Mouse (Mus musculus) brown adipose tissue, adult 24 weeks (tissue): ENCODE measurements at regions not wholly inside any gene's neighbourhood (a gene's known extent, or its start where the extent isn't known, plus 50 kb on each side); places are given as distances from the start of the nearest gene placed in this dataset.

Experiments
- H3K27ac ChIP-seq: fragments of 200-500 bp; replicated peaks from 2 replicates; pipeline ENCODE4 v1.5.1; 2012; ENCODE audit warnings: low read depth, mild to moderate bottlenecking, low read length
- H3K4me1 ChIP-seq: fragments of 200-500 bp; 2 replicates; pipeline ENCODE4 v1.6.1; 2012; ENCODE audit warnings: low read length, mixed read lengths; ENCODE audit not compliant: control insufficient read depth, insufficient read depth, insufficient read length
- H3K4me3 ChIP-seq: fragments of 200-500 bp; 2 replicates; pipeline ENCODE4 v1.5.1; 2012; ENCODE audit warnings: low read depth, mild to moderate bottlenecking, low read length, moderate library complexity; ENCODE audit not compliant: insufficient read depth

DNA sequence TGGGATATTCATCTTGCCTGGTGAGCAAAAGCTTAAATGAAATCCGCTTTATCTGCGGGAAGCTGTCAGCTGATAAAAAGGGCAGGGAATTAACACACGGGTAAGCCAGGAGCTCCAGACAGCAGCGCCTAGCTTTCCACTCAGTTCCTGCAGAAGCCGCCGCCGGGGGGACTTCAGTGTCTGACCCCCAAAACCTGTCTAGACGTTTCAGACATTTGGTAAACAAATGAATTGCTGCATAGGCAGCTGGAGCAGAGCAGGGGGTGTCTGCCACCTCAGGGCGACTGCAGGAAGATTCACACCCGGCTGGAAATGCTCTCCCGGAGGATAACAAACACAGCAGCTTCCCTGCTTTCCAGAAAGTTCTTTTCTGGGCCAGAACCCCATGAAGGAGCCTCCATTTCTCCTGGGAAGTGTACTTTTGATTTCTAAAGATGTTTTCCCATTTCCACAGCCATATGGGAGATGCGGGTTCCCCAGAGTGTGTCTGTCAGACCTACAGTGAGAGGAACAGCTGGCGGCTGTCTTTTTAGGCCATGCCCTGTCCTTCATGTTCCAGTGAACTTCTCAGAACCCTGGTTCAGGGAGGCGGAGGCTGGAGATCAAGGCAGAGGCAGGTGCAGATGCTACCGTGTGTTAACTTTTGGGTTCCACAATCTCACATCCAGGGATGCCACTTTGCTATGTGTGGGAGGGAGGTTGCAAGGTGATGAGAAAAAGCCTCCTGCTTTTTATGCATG lies 58.7 kb upstream of the Pmepa1 start:
- no peak overlapping the region for H3K4me3 ChIP-seq
- H3K4me1 ChIP-seq, result peaks cover 12% of the 10 kb centered on the region
- peak overlapping the region; percentile 30; the same call in 1 of the 2 replicates for H3K27ac ChIP-seq

DNA sequence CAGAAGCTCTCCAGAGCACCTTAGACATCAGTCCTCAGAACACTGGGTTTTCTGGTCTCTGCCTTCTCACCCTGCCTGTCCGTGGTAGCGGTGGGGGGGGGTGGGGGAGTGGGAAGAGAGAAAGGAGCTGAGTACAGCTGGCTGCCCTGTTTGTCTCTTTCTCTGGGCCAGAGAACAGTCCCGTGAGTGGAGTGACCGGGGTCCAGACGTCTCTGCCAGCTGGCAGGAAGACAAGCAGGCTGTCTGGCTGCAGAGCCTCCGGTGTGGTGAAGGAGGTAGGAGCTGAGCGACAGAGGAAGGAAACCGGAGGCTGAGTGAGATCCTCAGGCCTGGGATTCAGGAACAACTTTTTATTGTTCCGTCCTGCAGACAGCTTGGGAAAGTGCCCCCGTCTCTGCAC lies 59.5 kb upstream of the Pmepa1 start:
- peaks cover 12% of the 10 kb centered on the region for H3K4me1 ChIP-seq
- H3K27ac ChIP-seq, result peak overlapping the region; percentile 30

DNA sequence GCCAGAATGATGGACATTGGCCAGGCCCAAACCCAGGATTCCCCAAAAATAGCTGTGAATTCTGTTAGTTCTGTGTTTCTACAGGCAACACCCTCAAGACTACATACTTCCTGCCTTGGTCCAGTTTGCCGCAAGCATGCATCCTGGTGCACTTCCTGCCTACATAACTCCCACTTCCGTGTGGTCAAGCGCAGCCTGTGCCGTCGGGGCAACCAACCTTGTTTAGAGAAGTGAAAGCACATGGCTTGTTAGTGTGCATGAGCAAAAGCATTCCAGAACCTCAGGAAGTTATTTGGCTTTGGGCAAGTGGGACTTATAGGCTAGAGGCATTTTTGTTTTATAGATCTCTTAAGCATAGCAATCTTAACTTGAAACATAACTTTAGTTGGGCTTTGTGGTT lies 61.3 kb upstream of the Pmepa1 start:
- Histone ChIP-seq H3K4me1 (peaks cover 12% of the 10 kb centered on the region), H3K27ac (no peak overlapping the region), H3K4me3 (no peak overlapping the region)

More for the DNA sequence above, 59.5 kb upstream of the Pmepa1 start:
- no peak overlapping the region for H3K4me3 ChIP-seq

DNA sequence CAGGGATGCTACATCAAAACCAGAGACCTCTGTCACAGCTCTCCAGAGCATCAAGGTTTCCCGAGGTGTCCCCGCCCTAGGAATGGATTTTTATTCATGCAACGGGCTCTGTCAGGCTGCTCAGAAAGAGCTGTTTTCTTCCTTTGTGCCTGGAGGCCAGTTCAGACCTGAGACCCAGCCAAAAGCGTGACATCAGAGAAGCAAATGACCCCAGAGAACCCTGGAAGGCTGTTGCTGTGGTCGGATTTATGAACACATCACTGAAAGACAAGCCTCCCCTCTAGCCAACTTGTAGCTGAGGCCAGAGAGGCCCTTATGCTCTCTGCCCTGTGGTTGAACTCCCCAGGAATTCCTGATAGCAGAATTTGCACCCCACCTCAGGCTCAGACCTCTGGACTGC lies 62.3 kb upstream of the Pmepa1 start:
- Histone ChIP-seq H3K4me3 (no peak overlapping the region), H3K27ac (peak overlapping the region; percentile 51), H3K4me1 (peaks cover 15% of the 10 kb centered on the region)

DNA sequence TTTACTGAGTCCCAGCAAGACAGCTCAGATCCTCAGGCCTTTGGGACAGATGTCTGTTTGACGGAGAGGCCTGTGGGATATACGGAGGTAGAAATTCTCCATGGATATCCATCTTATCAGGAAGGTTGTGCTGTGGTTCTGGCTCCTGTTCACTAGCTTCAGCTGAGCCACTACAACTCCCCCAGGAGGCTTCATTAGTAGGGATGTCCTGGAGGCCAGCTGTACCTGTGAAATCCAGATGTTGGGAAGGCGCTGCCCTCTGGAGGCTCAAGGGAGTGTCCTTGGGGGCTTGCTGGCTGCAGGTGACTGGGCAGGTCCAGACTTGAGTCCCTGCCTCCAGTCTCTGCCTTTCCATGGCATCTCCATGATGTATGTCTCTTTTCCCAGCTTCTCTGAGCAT lies 62.9 kb upstream of the Pmepa1 start:
- Histone ChIP-seq H3K4me1 (peaks cover 15% of the 10 kb centered on the region), H3K4me3 (no peak overlapping the region), H3K27ac (peak overlapping the region; percentile 27; the same call in 1 of the 2 replicates)

DNA sequence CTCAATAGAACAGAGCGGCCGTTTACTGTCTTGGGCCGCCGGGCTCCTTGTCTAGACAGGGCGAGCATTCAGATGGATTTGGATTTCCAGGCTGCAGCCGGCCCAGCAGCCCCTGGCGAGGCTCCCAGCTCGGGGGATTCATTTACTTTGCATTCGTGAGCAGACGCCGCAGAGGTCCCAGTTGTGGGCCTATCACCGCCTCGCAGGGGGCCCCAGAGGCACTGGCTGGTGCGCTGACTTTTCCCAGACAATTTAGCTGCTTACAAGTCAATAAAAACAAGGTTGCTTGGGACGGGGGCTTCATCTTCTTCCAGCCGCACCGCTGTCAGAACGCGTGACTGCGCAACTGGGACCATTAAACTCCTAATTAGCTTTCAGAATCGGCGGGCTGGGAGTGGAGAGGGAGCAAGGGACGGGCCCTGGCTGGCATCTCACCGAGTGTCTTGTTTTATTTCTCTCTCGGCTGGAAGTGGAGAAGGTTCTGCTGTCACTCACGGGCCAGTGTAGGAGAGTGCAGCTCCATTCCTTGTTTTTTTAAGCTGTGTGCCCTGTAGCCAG lies 63.8 kb upstream of the Pmepa1 start:
- Histone ChIP-seq H3K4me1 (peaks cover 15% of the 10 kb centered on the region), H3K27ac (no peak overlapping the region), H3K4me3 (no peak overlapping the region)

DNA sequence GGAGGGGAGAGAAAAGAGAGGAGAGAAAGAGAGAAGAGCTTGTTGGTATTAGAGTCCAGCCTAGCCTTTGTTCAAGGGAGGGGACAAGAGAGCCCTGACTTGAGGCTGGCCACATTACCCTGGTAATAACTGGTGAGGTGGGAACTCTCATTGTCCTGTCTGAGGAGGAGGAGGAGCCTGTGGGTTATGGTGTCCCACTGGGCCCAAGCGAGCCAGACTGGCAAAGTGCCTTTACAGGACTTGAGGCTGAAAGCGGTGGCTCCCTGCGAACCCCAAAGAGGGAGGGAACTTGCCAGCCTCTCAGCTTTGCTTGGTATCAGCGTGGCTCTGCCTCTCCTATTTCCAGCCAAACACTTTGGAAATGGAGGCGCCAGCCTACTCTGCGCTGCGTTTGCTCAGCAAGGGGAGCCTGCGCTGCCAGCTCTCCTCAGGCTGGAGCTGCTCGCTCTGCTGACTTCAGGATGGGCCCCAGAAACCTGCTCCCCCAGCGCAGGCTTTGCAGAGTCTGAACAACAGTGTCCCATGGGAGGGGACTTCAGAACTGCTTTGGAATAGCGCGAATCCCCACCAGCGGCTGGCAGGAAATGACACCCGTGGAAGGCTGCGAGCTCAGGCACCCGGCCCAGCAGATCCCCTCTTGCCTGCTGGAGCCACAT lies 66.4 kb upstream of the Pmepa1 start:
- Histone ChIP-seq H3K27ac (no peak overlapping the region), H3K4me1 (peaks cover 3% of the 10 kb centered on the region), H3K4me3 (no peak overlapping the region)

DNA sequence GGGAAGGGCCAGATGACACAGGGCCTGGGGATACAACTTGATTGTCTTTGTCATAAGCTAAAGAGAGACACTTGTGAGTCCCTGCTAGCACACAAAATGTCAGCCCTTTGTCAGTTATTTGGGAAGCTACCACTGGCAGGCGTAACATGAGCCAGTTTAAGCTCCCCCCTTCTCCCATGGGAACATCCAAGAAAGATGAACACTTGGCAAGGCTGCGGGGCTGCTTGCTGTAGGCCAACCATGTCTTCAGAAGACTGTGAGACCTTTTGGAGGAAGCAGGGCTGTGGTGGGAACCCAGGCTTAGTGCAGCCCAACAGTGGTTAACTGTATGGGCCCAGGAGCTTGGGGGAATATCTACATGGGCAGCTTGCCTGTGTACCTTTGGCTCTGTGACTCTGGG lies 67.3 kb upstream of the Pmepa1 start:
- Histone ChIP-seq H3K27ac (no peak overlapping the region), H3K4me3 (no peak overlapping the region), H3K4me1 (peaks cover 3% of the 10 kb centered on the region)

DNA sequence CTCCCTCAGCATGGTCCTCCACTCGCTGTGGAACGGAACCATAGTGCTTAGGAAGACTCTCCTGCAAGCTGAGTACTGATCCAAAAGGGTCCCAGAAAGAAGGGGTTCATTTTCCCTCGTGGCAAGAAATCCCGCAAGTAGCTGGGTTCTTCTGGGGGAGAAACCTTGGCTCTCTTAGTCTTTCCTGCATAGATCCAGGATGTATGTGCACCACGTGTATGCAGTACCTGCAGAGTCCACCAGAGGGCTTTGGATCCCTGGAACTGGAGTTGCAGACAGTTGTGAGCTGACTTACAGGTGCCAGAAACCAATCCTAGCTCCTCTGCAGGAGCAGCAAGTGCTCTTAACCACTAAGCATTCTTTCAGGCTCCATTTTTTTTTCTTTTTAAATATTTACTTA lies 67.9 kb upstream of the Pmepa1 start:
- no peak overlapping the region for H3K27ac ChIP-seq
- no peak overlapping the region for H3K4me3 ChIP-seq
- H3K4me1 ChIP-seq, result peaks cover 3% of the 10 kb centered on the region

DNA sequence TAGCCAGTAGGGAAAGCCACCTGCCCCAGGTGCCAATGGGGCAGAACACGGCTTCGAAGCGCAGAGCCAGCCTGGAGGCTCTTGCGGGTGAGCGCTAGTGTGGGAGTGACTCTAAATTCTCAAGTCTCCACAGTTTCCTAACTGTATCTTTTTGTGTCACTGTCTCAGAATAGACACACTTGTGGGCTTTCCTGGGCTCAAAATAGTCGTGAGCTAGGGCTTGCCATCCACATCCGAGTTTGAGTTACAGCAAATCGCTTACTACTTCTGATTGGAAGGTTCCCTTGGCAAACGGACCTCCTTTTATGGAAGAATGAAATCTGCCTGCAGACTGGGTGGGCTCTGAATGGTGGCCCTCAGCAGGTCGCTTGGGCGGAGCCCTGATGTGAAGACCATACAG lies 71.0 kb upstream of the Pmepa1 start:
- no peak overlapping the region for H3K27ac ChIP-seq
- peaks cover 9% of the 10 kb centered on the region for H3K4me1 ChIP-seq
- H3K4me3 ChIP-seq, result no peak overlapping the region

DNA sequence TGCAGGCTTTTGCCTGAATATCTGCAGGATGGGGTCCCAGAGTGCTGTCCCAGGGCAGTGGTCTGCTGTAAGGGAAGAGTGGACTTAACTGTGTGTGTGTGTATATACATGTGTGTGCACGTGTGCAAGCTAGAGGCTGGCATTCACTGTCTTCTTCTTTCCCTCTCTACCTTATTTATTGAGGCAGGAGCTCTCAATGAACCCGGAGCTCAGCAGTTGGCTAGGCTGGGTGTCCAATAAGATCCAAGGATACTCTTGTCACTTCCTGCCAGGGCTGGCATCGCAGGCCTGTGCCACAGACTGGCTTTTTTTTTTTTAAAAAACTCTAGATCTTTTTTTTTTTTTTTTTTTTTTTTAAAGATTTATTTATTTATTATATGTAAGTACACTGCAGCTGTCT lies 72.4 kb upstream of the Pmepa1 start:
- Histone ChIP-seq H3K4me3 (no peak overlapping the region), H3K27ac (no peak overlapping the region), H3K4me1 (peaks cover 19% of the 10 kb centered on the region)

DNA sequence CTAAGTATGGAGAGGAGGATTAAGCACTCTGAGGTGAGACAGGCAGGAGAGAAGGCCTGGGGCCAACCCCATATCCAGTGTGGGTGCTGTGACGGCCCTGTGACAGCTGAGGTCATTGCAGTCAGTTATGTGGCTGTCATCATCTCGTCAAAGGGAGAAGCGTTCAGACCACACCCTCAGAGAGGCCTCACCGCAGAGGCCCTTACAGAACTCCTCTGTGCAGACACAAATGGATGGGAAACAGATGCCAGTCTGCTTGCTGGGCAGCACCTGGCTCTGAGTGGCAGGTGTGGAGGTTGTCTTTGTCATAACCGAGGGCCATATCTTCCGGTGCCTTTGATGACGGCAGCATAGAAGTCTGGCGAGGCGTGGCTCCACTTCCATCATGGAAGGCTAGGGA lies 73.2 kb upstream of the Pmepa1 start:
- H3K4me3 ChIP-seq, result no peak overlapping the region
- H3K27ac ChIP-seq, result no peak overlapping the region
- peaks cover 22% of the 10 kb centered on the region for H3K4me1 ChIP-seq

DNA sequence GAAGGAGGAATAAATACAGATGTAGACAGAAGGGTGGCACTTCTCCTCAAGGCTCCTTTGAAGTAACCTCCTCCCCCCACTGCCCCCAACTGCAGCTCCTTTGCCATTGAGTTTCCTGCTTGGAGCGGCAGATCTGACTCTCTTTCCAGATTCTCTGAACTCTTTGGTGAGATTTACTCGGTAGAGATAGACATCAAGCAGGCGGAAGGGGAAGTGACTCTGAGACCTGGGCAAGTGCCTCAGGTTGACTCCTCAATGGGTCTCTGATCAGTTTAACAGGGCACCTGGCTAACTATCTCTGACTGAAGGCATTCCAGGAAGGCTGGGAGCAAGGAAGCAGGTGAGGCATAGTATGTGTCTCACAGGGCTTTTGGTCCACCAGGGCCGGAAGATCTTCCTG lies 73.6 kb upstream of the Pmepa1 start:
- Histone ChIP-seq H3K4me3 (no peak overlapping the region), H3K27ac (no peak overlapping the region), H3K4me1 (peaks cover 22% of the 10 kb centered on the region)

DNA sequence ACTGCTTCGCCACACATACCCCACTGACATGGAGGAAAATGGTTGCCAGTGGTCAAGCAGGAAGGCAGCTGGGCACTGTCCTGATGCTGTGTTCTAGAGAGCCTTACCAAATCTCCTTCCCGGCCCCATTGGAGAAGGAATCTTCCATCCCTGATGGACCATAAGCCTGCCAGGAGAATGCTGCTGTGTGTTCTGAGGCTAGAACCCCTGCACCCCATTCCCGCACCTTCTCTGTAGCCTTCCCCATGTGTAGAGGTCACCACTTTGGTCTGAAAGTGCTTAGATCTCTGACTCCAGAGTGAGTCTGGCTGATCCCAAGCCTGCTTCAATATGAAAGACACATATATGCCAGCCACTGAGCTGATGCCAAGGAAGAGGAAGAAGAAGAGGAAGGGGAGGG lies 74.1 kb upstream of the Pmepa1 start:
- no peak overlapping the region for H3K27ac ChIP-seq
- no peak overlapping the region for H3K4me3 ChIP-seq
- H3K4me1 ChIP-seq, result peaks cover 22% of the 10 kb centered on the region

DNA sequence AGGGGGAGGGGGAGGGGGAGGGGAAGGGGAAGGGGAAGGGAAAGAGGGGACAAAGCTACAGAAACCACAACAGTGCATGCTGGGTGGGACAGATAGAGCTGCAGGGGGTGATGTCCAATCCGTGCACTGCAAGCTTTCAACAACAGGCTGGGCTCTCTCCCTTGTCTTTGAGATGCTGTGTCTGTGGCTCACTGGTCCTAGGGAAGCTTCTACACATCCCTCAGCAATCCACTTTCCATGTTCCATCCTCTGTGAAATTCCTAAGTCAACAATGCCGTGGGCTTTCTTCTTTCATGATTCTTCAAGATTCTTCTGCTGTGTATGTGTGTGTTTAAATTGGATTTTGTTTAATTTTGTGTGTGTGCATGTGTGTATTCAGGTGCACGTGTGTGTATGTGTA lies 74.5 kb upstream of the Pmepa1 start:
- Histone ChIP-seq H3K27ac (no peak overlapping the region), H3K4me3 (no peak overlapping the region), H3K4me1 (peaks cover 22% of the 10 kb centered on the region)
